Mouse (Mus musculus): ENCODE data around the gene Olfr312. TPM values are rescaled to one million over a fixed set of nuclear protein-coding genes. Genes with fewer than 3 reads are reported as not detected.

The Olfr312 gene
- polyA plus RNA-seq (2015; fragmentation: Nextera tagmentation; extraction: Ambion mirVana) = not detected in 2 replicates

GRCm38 (mm10) chr11:58828937-58829336 lies at the start of gene Olfr312:
Gene Olfr312, plus strand, starts transcription at chr11:58829237.

GRCm38 (mm10) chr11:58782480-58783089 lies 46.5 kb upstream of the Olfr312 start, which contains the start of gene Olfr314:
Gene Olfr314, plus strand, starts transcription at chr11:58782952.

GRCm38 (mm10) chr11:58801558-58802228 lies 27.3 kb upstream of the Olfr312 start, which contains the start of gene Fam183b:
Gene Fam183b, minus strand, starts transcription at chr11:58801960.

DNA sequence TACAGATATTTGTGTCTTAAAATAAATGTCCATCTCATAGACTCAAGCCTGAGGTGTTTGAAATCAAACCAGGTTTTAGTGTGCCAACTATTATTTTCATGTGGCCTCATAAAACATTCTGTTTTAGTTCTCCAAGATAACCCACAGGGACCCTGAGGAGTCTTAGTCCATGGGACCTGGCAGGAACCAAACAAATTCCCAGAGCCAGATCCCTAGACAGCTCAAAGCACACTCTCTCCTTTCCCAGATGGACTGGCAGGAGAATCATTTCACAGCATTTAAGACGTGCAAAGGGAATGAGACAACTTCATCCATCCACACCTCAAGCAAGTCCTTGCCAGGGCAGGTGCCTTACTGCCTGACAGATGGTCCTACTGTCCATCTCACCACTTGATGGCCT lies 14.3 kb upstream of the Olfr312 start, which contains the start of gene Olfr313:
Gene Olfr313 (plus strand): TSS at position 301 of the 400 bp plus-strand sequence.

DNA sequence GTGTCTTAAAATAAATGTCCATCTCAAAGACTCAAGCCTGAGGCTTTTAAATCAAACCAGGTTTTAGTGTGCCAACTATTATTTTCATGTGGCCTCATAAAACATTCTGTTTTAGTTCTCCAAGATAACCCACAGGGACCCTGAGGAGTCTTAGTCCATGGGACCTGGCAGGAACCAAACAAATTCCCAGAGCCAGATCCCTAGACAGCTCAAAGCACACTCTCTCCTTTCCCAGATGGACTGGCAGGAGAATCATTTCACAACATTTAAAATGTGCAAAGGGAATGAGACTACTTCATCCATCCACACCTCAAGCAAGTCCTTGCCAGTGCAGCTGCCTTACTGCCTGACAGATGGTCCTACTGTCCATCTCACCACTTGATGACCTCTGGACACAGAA lies 9.9 kb downstream of the Olfr312 start, which contains the start of gene Olfr311:
Gene Olfr311 (plus strand): TSS at position 301 of the 400 bp plus-strand sequence.

GRCm38 (mm10) chr11:58846919-58847461 lies 18.0 kb downstream of the Olfr312 start, which contains the start of gene Gm12258:
Gene Gm12258, plus strand, starts transcription at chr11:58847158.

DNA sequence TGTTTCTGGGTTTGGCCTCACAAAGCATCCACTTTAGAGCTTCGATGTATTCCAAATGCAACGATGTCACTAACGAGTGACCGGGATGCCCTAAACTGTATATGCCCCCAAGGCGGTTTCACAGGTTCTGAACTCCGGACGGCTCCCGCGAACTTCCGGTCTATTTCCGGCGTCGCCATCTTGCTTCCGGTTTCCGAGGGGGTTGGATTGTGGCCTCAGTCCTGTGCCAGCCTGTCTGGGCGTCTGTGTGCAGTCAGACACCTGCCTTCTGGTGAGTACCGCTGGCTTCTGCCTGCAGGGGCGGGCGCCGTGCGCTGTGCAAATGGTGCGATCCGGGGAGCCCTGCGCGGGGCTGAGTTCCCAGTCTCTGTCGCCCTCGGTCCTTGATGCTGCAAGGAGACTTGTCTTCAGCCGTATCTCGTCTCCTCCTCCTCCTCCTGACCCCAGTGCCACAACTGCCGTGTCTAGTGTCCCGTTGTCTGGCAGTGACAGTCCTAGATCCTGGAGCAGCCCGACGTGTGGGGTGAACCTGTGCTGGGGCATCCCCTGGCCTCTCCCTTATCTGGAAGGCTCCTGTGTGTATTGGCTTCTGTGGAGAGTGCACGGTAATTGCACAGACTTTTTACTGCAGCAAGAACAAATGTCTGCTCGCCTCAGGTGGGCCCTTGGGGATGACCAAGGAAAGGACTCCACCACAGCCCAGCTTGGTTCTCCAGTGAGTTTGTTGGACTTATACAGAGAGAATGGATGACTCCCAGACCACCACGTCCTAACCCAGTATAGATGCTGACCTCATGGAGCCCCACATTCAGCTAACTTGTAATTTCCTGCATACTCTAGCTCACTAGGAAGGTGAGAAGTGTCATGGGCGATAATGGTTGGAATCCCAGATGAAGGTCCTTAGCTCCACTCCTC lies 38.3 kb downstream of the Olfr312 start, which contains the start of gene 2810021J22Rik:
Gene 2810021J22Rik (plus strand): TSS at position 178 of the 915 bp plus-strand sequence.

Other genes starting within 250 kb of the Olfr312 start
- not detected in 2 replicates for gene Olfr324, start 234.1 kb upstream of the Olfr312 start, polyA plus RNA-seq (2015; fragmentation: Nextera tagmentation; extraction: Ambion mirVana)
- 0.14 and 0.19 TPM in 2 replicates for gene 2210407C18Rik, start 213.2 kb upstream of the Olfr312 start, polyA plus RNA-seq (2015; fragmentation: Nextera tagmentation; extraction: Ambion mirVana)
- not detected in 2 replicates for gene Olfr323, start 198.7 kb upstream of the Olfr312 start, polyA plus RNA-seq (2015; fragmentation: Nextera tagmentation; extraction: Ambion mirVana)
- gene Trim58, start 188.8 kb upstream of the Olfr312 start, polyA plus RNA-seq (2015; fragmentation: Nextera tagmentation; extraction: Ambion mirVana) = 12.8 and 13.1 TPM in 2 replicates
- 0.04 TPM in 2 replicates for gene Olfr322, start 170.5 kb upstream of the Olfr312 start, polyA plus RNA-seq (2015; fragmentation: Nextera tagmentation; extraction: Ambion mirVana)
- not detected in 2 replicates for gene Olfr320, start 148.1 kb upstream of the Olfr312 start, polyA plus RNA-seq (2015; fragmentation: Nextera tagmentation; extraction: Ambion mirVana)
- gene Olfr319, start 130.1 kb upstream of the Olfr312 start, polyA plus RNA-seq (2015; fragmentation: Nextera tagmentation; extraction: Ambion mirVana) = not detected in 2 replicates
- gene Olfr318, start 105.2 kb upstream of the Olfr312 start, polyA plus RNA-seq (2015; fragmentation: Nextera tagmentation; extraction: Ambion mirVana) = not detected in 2 replicates
- gene Olfr317, start 90.0 kb upstream of the Olfr312 start, polyA plus RNA-seq (2015; fragmentation: Nextera tagmentation; extraction: Ambion mirVana) = not detected in 2 replicates
- not detected in 2 replicates for gene Olfr316, start 76.5 kb upstream of the Olfr312 start, polyA plus RNA-seq (2015; fragmentation: Nextera tagmentation; extraction: Ambion mirVana)
- not detected in 2 replicates for gene Olfr315, start 56.0 kb upstream of the Olfr312 start, polyA plus RNA-seq (2015; fragmentation: Nextera tagmentation; extraction: Ambion mirVana)
- not detected in 2 replicates for gene Olfr314, start 46.3 kb upstream of the Olfr312 start, polyA plus RNA-seq (2015; fragmentation: Nextera tagmentation; extraction: Ambion mirVana)
- not detected in 2 replicates for gene Fam183b, start 27.3 kb upstream of the Olfr312 start, polyA plus RNA-seq (2015; fragmentation: Nextera tagmentation; extraction: Ambion mirVana)
- not detected in 2 replicates for gene Olfr313, start 14.2 kb upstream of the Olfr312 start, polyA plus RNA-seq (2015; fragmentation: Nextera tagmentation; extraction: Ambion mirVana)
- gene Olfr311, start 10.0 kb downstream of the Olfr312 start, polyA plus RNA-seq (2015; fragmentation: Nextera tagmentation; extraction: Ambion mirVana) = not detected in 2 replicates
- gene Gm12258, start 17.9 kb downstream of the Olfr312 start, polyA plus RNA-seq (2015; fragmentation: Nextera tagmentation; extraction: Ambion mirVana) = 2.7 and 3.0 TPM in 2 replicates
- 2.2 and 4.1 TPM in 2 replicates for gene 2810021J22Rik, start 38.0 kb downstream of the Olfr312 start, polyA plus RNA-seq (2015; fragmentation: Nextera tagmentation; extraction: Ambion mirVana)
- 6.0 and 6.6 TPM in 2 replicates for gene Zfp39, start 75.0 kb downstream of the Olfr312 start, polyA plus RNA-seq (2015; fragmentation: Nextera tagmentation; extraction: Ambion mirVana)
- 22.2 and 26.7 TPM in 2 replicates for gene Btnl10, start 88.7 kb downstream of the Olfr312 start, polyA plus RNA-seq (2015; fragmentation: Nextera tagmentation; extraction: Ambion mirVana)
- 175 TPM in 2 replicates for gene Rnf187, start 109.7 kb downstream of the Olfr312 start, polyA plus RNA-seq (2015; fragmentation: Nextera tagmentation; extraction: Ambion mirVana)
- gene Hist3h2ba, start 119.7 kb downstream of the Olfr312 start, polyA plus RNA-seq (2015; fragmentation: Nextera tagmentation; extraction: Ambion mirVana) = 14.6 and 17.4 TPM in 2 replicates
- gene Hist3h2a, start 125.4 kb downstream of the Olfr312 start, polyA plus RNA-seq (2015; fragmentation: Nextera tagmentation; extraction: Ambion mirVana) = 26.0 and 27.0 TPM in 2 replicates
- 0.08 and 0.17 TPM in 2 replicates for gene Trim17, start 125.4 kb downstream of the Olfr312 start, polyA plus RNA-seq (2015; fragmentation: Nextera tagmentation; extraction: Ambion mirVana)
- 14.6 and 17.4 TPM in 2 replicates for gene Trim11, start 148.9 kb downstream of the Olfr312 start, polyA plus RNA-seq (2015; fragmentation: Nextera tagmentation; extraction: Ambion mirVana)